Comparison of ENCODE assay signal across 12 mouse cellular contexts in the genomic region with DNA sequence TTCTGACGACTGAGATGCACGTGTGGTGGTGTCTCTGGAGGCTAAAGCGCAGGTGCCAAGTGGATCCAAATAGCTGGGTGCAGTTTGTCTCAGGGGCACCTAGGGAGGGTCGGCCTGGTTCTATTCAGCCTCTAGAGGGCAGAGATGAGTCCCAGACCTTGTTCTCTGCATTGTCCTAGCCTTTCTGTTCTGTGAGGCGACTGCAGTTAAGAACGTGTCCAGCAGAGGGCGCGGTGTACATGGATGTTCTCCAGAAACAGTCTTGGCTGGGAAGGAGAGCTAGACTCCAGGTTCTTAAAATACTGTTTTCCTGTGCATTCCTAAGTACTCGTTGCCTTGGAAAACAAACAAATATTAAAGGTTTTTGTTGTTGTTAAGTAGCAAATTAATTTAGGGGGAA. TPM values are rescaled to one million over a fixed set of nuclear protein-coding genes. Genes with fewer than 3 reads are reported as not detected.
DNase-seq lines count a peak whose midpoint lies in the region; TF ChIP-seq lines count a peak whose summit lies in the region.
"Not testable (repeated sequence)": the region's sequence is repeated elsewhere in the genome, so short reads cannot be mapped to it uniquely, and the experiment has no call there.
"Had no signal": no experiment of that assay in that cellular context is flagged by ENCODE, and none has a peak within 500 bp of the region (broad histone marks: within the 10 kb centered on the region; RNA-seq: fewer than 3 reads in every experiment).

No protein-coding gene starts in this region.

- H3K9ac ChIP-seq in MEL (ENCODE audit: control insufficient read depth, low read depth, low read length, poor library complexity, severe bottlenecking), result not testable (repeated sequence)

- H3K27me3 ChIP-seq in MEL (ENCODE audit: control insufficient read depth in 1 of 2, insufficient read depth in 2 of 2, low read length in 2 of 2), result not testable (repeated sequence)

- not testable (repeated sequence) for H3K27ac ChIP-seq in MEL (ENCODE audit: control insufficient read depth, low read depth, low read length)

- TF ChIP-seq CTCF in MEL (IDR thresholded peaks at IDR 0.05 in 2 of 3, conservative IDR thresholded peaks at IDR 0.05 in 1 of 3; ENCODE audit: control insufficient read depth in 1 of 3, insufficient read depth in 1 of 3, low read depth in 2 of 3, low read length in 3 of 3, poor library complexity in 1 of 3, severe bottlenecking in 1 of 3), result peak; percentile 34 to 50 (median 46); a peak in 5 of 6 replicates

- intact Hi-C loops in heart, postnatal 36 days (cut with DNase I), result not testable (repeated sequence)

- TF ChIP-seq POLR2A in MEL (IDR thresholded peaks at IDR 0.05; ENCODE audit: control insufficient read depth in 1 of 2, insufficient read depth in 1 of 2, low read depth in 1 of 2, low read length in 2 of 2, poor library complexity in 1 of 2), result not testable (repeated sequence)

- H3K4me1 ChIP-seq in MEL (ENCODE audit: control insufficient read depth in 1 of 2, insufficient read depth in 2 of 2, low read length in 2 of 2), result not testable (repeated sequence)

- TF ChIP-seq RAD21 in MEL (IDR thresholded peaks at IDR 0.05; ENCODE audit: low read depth, low read length), result peak; percentile 12

- H3K9me3 ChIP-seq in MEL (replicated peaks; ENCODE audit: insufficient read depth, low read length), result not testable (repeated sequence)

- not testable (repeated sequence) for H3K4me3 ChIP-seq in MEL (ENCODE audit: control insufficient read depth in 1 of 2, insufficient read depth in 1 of 2, low read depth in 2 of 2, low read length in 2 of 2)

- H3K79me2 ChIP-seq in MEL (ENCODE audit: control insufficient read depth, insufficient read depth, low read length, poor library complexity), result not testable (repeated sequence)

- peak; percentile 35 for DNase-seq in MEL (ENCODE audit: low read depth, low spot score)
- DNase-seq in cerebellum, adult 11 months, result peak; percentile 60
- DNase-seq in frontal cortex, postnatal 10 days (ENCODE audit: low spot score in 2 of 2), result peak; percentile 20 to 82
- peak; percentile 55 to 70 for DNase-seq in heart, postnatal 36 days
- peak; percentile 75 to 78 for DNase-seq in layer of hippocampus, adult 8-10 months (ENCODE audit: low spot score in 2 of 2)
- DNase-seq in lung, adult 18-20 months, result peak; percentile 52 to 77
- peak; percentile 68 for DNase-seq in right cerebral cortex, adult 18-20 months
- DNase-seq in urinary bladder, adult 18-20 months (ENCODE audit: low spot score in 2 of 2), result peak; percentile 25 to 71

- not testable (repeated sequence) for TF ChIP-seq EP300 in MEL (IDR thresholded peaks at IDR 0.05; ENCODE audit: low read depth in 1 of 2, low read length in 2 of 2)

- not testable (repeated sequence) for H3K36me3 ChIP-seq in MEL (ENCODE audit: control insufficient read depth in 1 of 2, insufficient read depth in 2 of 2, low read length in 2 of 2)

TF ChIP-seq in MEL, 35 proteins besides CTCF, POLR2A, EP300 and RAD21:
- peak; percentile 35 for TF ChIP-seq SMC3 (IDR thresholded peaks at IDR 0.05; ENCODE audit: low read depth, low read length)

RNA-seq across cellular contexts. Expression of a gene that starts 1.9 kb away (rescaled TPM):
- not detected in 2 replicates for total RNA-seq in MEL (2012; rRNA removed)
- polyA plus RNA-seq in MEL (2012; ENCODE audit: insufficient read depth in 1 of 2, insufficient read length in 2 of 2, low read depth in 1 of 2, low replicate concordance in 2 of 2, missing spikeins in 1 of 2), result not detected
- not detected for total RNA-seq in heart, postnatal 36 days (2021)
- total RNA-seq in layer of hippocampus, adult 8-10 months (2022), result not detected
- total RNA-seq: adrenal gland, postnatal 4 days had no signal
- polyA plus RNA-seq: hindbrain, embryonic 12.5 days; liver, embryonic 15.5 days; neural tube, embryonic 11.5 days had no signal

RNA-seq across cellular contexts. Expression of a gene that starts 27.7 kb away (rescaled TPM):
- total RNA-seq in MEL (2012; rRNA removed), result not detected in 2 replicates
- not detected for polyA plus RNA-seq in MEL (2012; ENCODE audit: insufficient read depth in 1 of 2, insufficient read length in 2 of 2, low read depth in 1 of 2, low replicate concordance in 2 of 2, missing spikeins in 1 of 2)
- not detected for total RNA-seq in heart, postnatal 36 days (2021)
- total RNA-seq in layer of hippocampus, adult 8-10 months (2022), result not detected
- total RNA-seq: adrenal gland, postnatal 4 days had no signal
- polyA plus RNA-seq: hindbrain, embryonic 12.5 days; liver, embryonic 15.5 days; neural tube, embryonic 11.5 days had no signal

RNA-seq across cellular contexts. Expression of a gene that starts 43.4 kb away (rescaled TPM):
- not detected in 2 replicates for total RNA-seq in MEL (2012; rRNA removed)
- not detected for polyA plus RNA-seq in MEL (2012; ENCODE audit: insufficient read depth in 1 of 2, insufficient read length in 2 of 2, low read depth in 1 of 2, low replicate concordance in 2 of 2, missing spikeins in 1 of 2)
- total RNA-seq in heart, postnatal 36 days (2021), result not detected
- total RNA-seq in layer of hippocampus, adult 8-10 months (2022), result not detected
- total RNA-seq: adrenal gland, postnatal 4 days had no signal
- polyA plus RNA-seq: hindbrain, embryonic 12.5 days; liver, embryonic 15.5 days; neural tube, embryonic 11.5 days had no signal
